Mouse (Mus musculus) hindbrain, embryonic 11.5 days (tissue): ENCODE measurements around the gene Gm20671. TPM values are rescaled to one million over a fixed set of nuclear protein-coding genes. Genes with fewer than 3 reads are reported as not detected.
"Not testable (repeated sequence)": the region's sequence is repeated elsewhere in the genome, so short reads cannot be mapped to it uniquely, and the experiment has no call there.

Experiments
- ATAC-seq: fragments of 200-750 bp; cut with Nextera tagmentation; 2 replicates; pipeline ENCODE4 v1.8.0; 2017; ENCODE audit warnings: mild to moderate bottlenecking, moderate TSS enrichment, moderate library complexity; ENCODE audit not compliant: low FRiP score
- DNase-seq: peaks from one replicate; pipeline ENCODE4 v3.0.0-alpha.2; 2015; ENCODE audit warnings: low spot score
- H3K27ac ChIP-seq: fragments of 300-500 bp; sonication (generic); 2 replicates; pipeline ENCODE4 v1.5.1; 2014; ENCODE audit warnings: mild to moderate bottlenecking, low read depth, low read length
- H3K27me3 ChIP-seq: fragments of 300-500 bp; sonication (generic); 2 replicates; pipeline ENCODE4 v1.6.1; 2014; ENCODE audit warnings: mild to moderate bottlenecking, low read length, moderate library complexity, mixed read lengths; ENCODE audit not compliant: control insufficient read depth, insufficient read depth
- H3K36me3 ChIP-seq: fragments of 300-500 bp; sonication (generic); 2 replicates; pipeline ENCODE4 v1.6.1; 2014; ENCODE audit warnings: mild to moderate bottlenecking, low read length, moderate library complexity, mixed read lengths; ENCODE audit not compliant: control insufficient read depth, insufficient read depth
- H3K4me1 ChIP-seq: fragments of 300-500 bp; sonication (generic); replicated peaks from 2 replicates; pipeline ENCODE4 v1.6.1; 2014; ENCODE audit warnings: low read length, mixed read lengths; ENCODE audit not compliant: control insufficient read depth, insufficient read depth
- H3K4me2 ChIP-seq: fragments of 300-500 bp; sonication (generic); replicated peaks from 2 replicates; pipeline ENCODE4 v1.6.1; 2014; ENCODE audit warnings: mild to moderate bottlenecking, low read depth, low read length
- H3K4me3 ChIP-seq: fragments of 300-500 bp; sonication (generic); 2 replicates; pipeline ENCODE4 v1.5.1; 2014; ENCODE audit warnings: low read depth, low read length
- H3K9ac ChIP-seq: fragments of 300-500 bp; sonication (generic); 2 replicates; pipeline ENCODE4 v1.6.1; 2014; ENCODE audit warnings: low read depth, low read length
- H3K9me3 ChIP-seq: fragments of 300-500 bp; sonication (generic); 2 replicates; pipeline ENCODE4 v1.6.1; 2016; ENCODE audit warnings: low read length; ENCODE audit not compliant: control insufficient read depth
- WGBS: fragments of 180-500 bp; shearing (Covaris S2); extraction: QIAGEN DNeasy Blood & Tissue Kit; methylation state at CpG from one replicate; pipeline ENCODE4 v1.1.7; 2014; 5-methylcytosine and 5-hydroxymethylcytosine counted together
- polyA plus RNA-seq: library from polyadenylated mRNA; unstranded; fragments of >200 nt; fragmentation: Nextera tagmentation; extraction: Ambion mirVana; gene quantifications from 2 replicates; pipeline ENCODE4 v1.2.1, GENCODE M21; 2014

Gm20671 gene
- polyA plus RNA-seq, 1 experiment from 2014 or later: not detected

DNA sequence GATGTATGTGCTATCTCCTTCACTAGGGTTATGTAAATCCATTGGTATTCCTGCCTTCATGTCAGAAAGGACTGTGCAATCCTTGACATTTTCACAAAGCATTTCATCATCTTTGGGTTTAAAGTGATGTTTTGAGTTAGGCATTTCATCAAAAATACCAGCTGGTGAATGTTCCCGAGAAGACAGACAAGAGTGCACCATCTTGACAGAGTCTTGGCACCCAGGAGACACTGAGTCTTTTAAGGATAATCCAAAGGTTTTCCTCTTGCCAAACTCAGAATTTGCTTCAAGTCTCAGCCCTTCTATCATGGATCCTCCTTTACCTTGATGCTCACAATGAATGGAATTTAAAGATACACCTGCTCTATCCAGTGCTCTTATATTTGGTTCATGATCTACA lies 1.9 kb upstream of the Gm20671 start:
- not testable (repeated sequence) for H3K4me1 ChIP-seq, H3K27ac ChIP-seq, H3K9ac ChIP-seq, DNase-seq, H3K4me3 ChIP-seq, ATAC-seq, H3K27me3 ChIP-seq, H3K9me3 ChIP-seq, H3K4me2 ChIP-seq
- H3K36me3 ChIP-seq: peaks cover 14% of the 10 kb centered on the region
- 94% methylated on average over 1 of the region's 1 CpGs for WGBS

- H3K4me3 ChIP-seq: no peak overlapping the region
- DNase-seq (no peak), ATAC-seq (no peak)
- no peak overlapping the region for H3K9ac ChIP-seq
- H3K4me1 ChIP-seq: no peaks in the 10 kb centered on the region
- H3K27me3 ChIP-seq: no peaks in the 10 kb centered on the region
- H3K9me3 ChIP-seq: no peaks in the 10 kb centered on the region
- WGBS: 94% methylated on average over 8 of the region's 8 CpGs
- no peak overlapping the region for H3K4me2 ChIP-seq
- no peak overlapping the region for H3K27ac ChIP-seq
- H3K36me3 ChIP-seq: peaks cover 4% of the 10 kb centered on the region; the same call in 1 of the 2 replicates
Observed at GRCm38 (mm10) chr5:32820471-32820870, 6.4 kb downstream of the Gm20671 start.

DNA sequence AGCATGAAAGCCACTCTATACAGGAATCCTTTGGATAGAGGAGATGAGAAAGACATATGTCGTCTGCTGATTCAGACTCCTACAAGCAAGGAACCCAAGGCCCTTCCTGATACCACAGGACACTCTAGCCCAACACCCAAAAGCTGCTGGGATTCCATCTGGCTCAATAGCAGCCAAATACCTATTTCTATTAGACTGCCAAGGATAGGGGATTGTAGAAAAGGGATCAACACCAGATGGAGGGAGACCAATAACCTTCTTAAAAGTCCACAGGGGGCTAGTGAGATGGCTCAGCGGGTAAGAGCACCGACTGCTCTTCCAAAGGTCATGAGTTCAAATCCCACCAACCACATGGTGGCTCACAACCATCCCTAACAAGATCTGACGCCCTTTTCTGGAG lies 11.5 kb downstream of the Gm20671 start:
- H3K27me3 ChIP-seq: no peaks in the 10 kb centered on the region
- DNase-seq (no peak), ATAC-seq (no peak)
- H3K9ac ChIP-seq: no peak overlapping the region
- H3K27ac ChIP-seq: no peak overlapping the region
- no peaks in the 10 kb centered on the region for H3K9me3 ChIP-seq
- no peak overlapping the region for H3K4me3 ChIP-seq
- no peaks in the 10 kb centered on the region for H3K4me1 ChIP-seq
- no peak overlapping the region for H3K4me2 ChIP-seq
- H3K36me3 ChIP-seq: no peaks in the 10 kb centered on the region
- 95% methylated on average over 4 of the region's 4 CpGs for WGBS

DNA sequence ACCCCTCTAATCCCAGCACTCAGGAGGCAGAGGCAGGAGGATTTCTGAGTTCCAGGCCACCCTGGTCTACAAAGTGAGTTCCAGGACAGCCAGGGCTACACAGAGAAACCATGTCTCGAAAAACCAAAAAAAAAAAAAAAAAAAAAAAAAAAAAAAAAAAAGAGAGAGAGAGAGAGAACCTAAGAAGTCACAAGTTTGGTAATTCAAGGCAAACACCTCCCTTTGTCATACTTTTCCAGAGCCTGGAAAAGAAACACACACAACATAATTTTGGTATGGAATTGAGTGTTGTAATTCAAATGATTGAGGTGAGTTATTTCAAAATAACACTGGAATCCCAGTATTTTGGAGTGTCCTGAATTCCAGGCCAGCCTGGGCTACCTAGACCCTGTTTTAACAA lies 40.5 kb downstream of the Gm20671 start:
- not testable (repeated sequence) for H3K4me3 ChIP-seq, DNase-seq, H3K27me3 ChIP-seq, H3K4me2 ChIP-seq, H3K27ac ChIP-seq, ATAC-seq, H3K9ac ChIP-seq, H3K4me1 ChIP-seq, H3K36me3 ChIP-seq, H3K9me3 ChIP-seq
- 92% methylated on average over 1 of the region's 1 CpGs for WGBS

DNA sequence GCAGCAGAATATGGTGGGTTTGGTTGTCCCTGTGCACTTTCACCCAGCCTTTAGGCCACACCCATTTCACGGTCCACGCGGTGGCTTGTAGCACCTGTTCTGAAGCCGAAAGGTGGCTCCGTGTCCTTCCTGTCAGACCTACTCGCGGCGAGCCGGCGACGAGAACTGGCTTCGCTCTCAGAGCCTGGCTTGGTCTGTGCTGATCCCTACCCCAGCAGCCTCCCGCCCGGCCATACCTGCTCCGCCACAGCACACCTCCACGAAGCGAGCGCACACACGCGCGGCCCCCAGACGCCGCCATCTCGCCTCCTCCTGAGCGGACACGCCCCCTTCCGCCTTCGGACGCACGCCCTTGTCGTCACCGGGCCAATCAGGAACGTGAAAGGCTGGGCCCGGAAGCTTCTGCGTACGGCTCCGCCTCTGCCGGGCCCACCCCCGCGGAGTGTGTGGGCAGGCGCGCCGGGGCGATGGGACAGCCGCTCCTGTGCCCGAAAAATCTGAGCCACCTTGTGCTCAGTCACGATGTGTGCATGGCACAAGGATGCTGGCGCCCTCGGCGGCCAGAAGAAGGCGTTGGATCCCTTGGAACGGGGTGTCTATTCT lies 41.5 kb downstream of the Gm20671 start, which contains the start of gene Pisd:
Gene Pisd, minus strand, starts transcription at position 334 of the 603 bp plus-strand sequence.
- H3K4me1 ChIP-seq: no peaks in the 10 kb centered on the region; the same call in 1 of the 2 replicates
- peak; percentile 95 for DNase-seq
- H3K9ac ChIP-seq: peak within 1 kb of the TSS; percentile 78
- H3K27ac ChIP-seq: no peak within 1 kb of the TSS
- H3K27me3 ChIP-seq: no peaks in the 10 kb centered on the region
- H3K36me3 ChIP-seq: no peaks in the 10 kb centered on the region
- H3K4me2 ChIP-seq: peak within 1 kb of the TSS; percentile 74
- H3K9me3 ChIP-seq: no peaks in the 10 kb centered on the region
- ATAC-seq: peak; percentile 99
- peak within 1 kb of the TSS; percentile 92 for H3K4me3 ChIP-seq
- WGBS: 0% methylated on average over 52 of the region's 52 CpGs

GRCm38 (mm10) chr5:32784726-32785125 lies 42.2 kb downstream of the Gm20671 start:
- H3K4me1 ChIP-seq: no peaks in the 10 kb centered on the region; the same call in 1 of the 2 replicates
- no peaks in the 10 kb centered on the region for H3K9me3 ChIP-seq
- no peaks in the 10 kb centered on the region for H3K27me3 ChIP-seq
- no peak for ATAC-seq
- peak overlapping the region; percentile 78 for H3K9ac ChIP-seq
- no peaks in the 10 kb centered on the region for H3K36me3 ChIP-seq
- H3K4me2 ChIP-seq: peak overlapping the region; percentile 74
- H3K4me3 ChIP-seq: peak overlapping the region; percentile 92
- DNase-seq: no peak
- no peak overlapping the region for H3K27ac ChIP-seq
- 29% methylated on average over 5 of the region's 5 CpGs for whole genome bisulfite sequencing

GRCm38 (mm10) chr5:32781596-32781995 lies 45.3 kb downstream of the Gm20671 start:
- H3K9ac ChIP-seq: no peak overlapping the region
- H3K36me3 ChIP-seq: no peaks in the 10 kb centered on the region
- ATAC-seq: no peak
- H3K4me3 ChIP-seq: no peak overlapping the region
- no peaks in the 10 kb centered on the region for H3K9me3 ChIP-seq
- H3K4me2 ChIP-seq: no peak overlapping the region
- no peak for DNase-seq
- no peak overlapping the region for H3K27ac ChIP-seq
- H3K4me1 ChIP-seq: no peaks in the 10 kb centered on the region; the same call in 1 of the 2 replicates
- H3K27me3 ChIP-seq: no peaks in the 10 kb centered on the region
- WGBS: 97% methylated on average over 5 of the region's 5 CpGs

- Histone ChIP-seq H3K27ac (no peak overlapping the region), H3K27me3 (no peaks in the 10 kb centered on the region), H3K4me2 (no peak overlapping the region), H3K4me3 (no peak overlapping the region), H3K4me1 (no peaks in the 10 kb centered on the region), H3K9me3 (no peaks in the 10 kb centered on the region), H3K36me3 (no peaks in the 10 kb centered on the region; the same call in 1 of the 2 replicates), H3K9ac (no peak overlapping the region)
- WGBS: 92% methylated on average over 3 of the region's 3 CpGs
- ATAC-seq (no peak), DNase-seq (no peak)
Observed at GRCm38 (mm10) chr5:32778168-32778567, 48.7 kb downstream of the Gm20671 start.

- no peak overlapping the region for H3K4me2 ChIP-seq
- H3K27me3 ChIP-seq: no peaks in the 10 kb centered on the region
- H3K36me3 ChIP-seq: no peaks in the 10 kb centered on the region; the same call in 1 of the 2 replicates
- DNase-seq: no peak
- no peak overlapping the region for H3K9ac ChIP-seq
- no peak for ATAC-seq
- no peak overlapping the region for H3K4me3 ChIP-seq
- no peaks in the 10 kb centered on the region for H3K9me3 ChIP-seq
- 83% methylated on average over 2 of the region's 2 CpGs for WGBS
- H3K27ac ChIP-seq: no peak overlapping the region
- no peaks in the 10 kb centered on the region for H3K4me1 ChIP-seq
Observed at GRCm38 (mm10) chr5:32772361-32772760, 54.5 kb downstream of the Gm20671 start.
